Mouse (Mus musculus): ENCODE results near the gene Orc1. TPM values are rescaled to one million over a fixed set of nuclear protein-coding genes. Genes with fewer than 3 reads are reported as not detected.

Orc1 gene
- total RNA-seq (2014; rRNA removed) (0.14 and 0.27 TPM in 2 replicates), polyA plus RNA-seq (2015; fragmentation: Nextera tagmentation; extraction: Ambion mirVana) (0.23 and 0.78 TPM in 2 replicates)

DNA sequence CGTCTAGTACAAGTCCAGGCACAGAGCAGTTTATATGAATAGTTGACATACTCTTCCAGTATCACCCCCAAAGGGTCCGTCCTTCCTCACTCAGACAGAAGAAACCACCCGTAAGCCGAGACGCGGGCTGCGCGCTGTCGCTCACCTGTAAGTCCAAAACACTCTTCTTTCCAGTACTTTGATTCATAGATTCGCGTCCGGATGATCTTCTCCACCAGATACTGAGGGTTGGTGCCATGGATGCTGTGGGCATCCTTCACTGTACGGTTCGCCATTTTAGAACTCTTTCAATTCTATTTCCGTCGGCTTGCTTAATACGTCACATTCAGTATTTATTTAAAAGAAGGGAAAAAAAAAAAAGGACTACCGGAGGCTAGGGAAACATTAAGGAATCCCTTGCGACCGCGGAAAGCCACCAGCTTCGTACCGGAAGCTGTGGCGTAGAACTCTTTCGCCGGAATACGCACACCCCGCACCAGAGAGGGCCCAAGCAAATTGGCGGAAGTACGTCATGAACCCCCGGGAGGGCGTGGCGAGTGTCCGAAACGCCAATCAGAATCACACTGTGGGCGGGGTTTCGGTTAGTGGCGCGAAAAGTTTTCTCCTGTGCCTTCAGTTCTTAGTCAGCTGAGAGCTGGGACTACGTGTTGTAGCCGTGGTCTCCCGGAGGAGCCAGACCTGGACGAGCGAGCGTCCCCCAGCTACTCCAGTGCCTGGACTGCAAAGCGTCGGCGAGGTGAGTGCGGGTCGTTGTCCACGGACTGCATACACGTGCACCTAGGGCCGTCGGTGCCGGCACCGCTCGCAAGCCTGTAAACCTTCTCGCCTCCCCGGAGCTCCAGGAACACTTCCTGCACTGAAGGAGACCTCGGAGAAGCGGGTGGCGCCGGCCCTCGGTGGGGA, at the start of gene Orc1, which contains the start of gene Prpf38a:
Gene Orc1, plus strand, starts transcription at position 584 of the 903 bp plus-strand sequence.
Gene Prpf38a, minus strand, starts transcription at position 497 of the 903 bp plus-strand sequence.
- H3K9me3 ChIP-seq (ENCODE audit: low read length) = no peaks in the 10 kb centered on the region
- peak within 1 kb of the TSS; percentile 67 for H3K9ac ChIP-seq (replicated peaks; ENCODE audit: low read length, poor library complexity, severe bottlenecking)
- under 1% methylated on average over 64 of the region's 64 CpGs for WGBS
- H3K4me2 ChIP-seq (ENCODE audit: low read depth, low read length, poor library complexity, severe bottlenecking) = peak within 1 kb of the TSS; percentile 80
- H3K36me3 ChIP-seq (ENCODE audit: insufficient read depth, low read length) = peaks cover 6% of the 10 kb centered on the region; the same call in 1 of the 2 replicates
- ATAC-seq (ENCODE audit: low FRiP score) = peak; percentile 99
- no peak for TF ChIP-seq CTCF (IDR thresholded peaks at IDR 0.05)
- peak within 1 kb of the TSS; percentile 77 for H3K27ac ChIP-seq (ENCODE audit: low read depth, low read length)
- peak within 1 kb of the TSS; percentile 83 for H3K4me3 ChIP-seq (ENCODE audit: low read depth, low read length)
- H3K27me3 ChIP-seq (ENCODE audit: insufficient read depth, low read length) = no peaks in the 10 kb centered on the region
- peak; percentile 99 for DNase-seq (ENCODE audit: low spot score)
- H3K4me1 ChIP-seq (ENCODE audit: insufficient read depth, low read length) = peaks cover 3% of the 10 kb centered on the region; the same call in 1 of the 2 replicates

GRCm38 (mm10) chr4:108539701-108540100, 39.5 kb upstream of the Orc1 start:
- no peak for TF ChIP-seq CTCF (IDR thresholded peaks at IDR 0.05)
- no peaks in the 10 kb centered on the region for H3K27me3 ChIP-seq (ENCODE audit: insufficient read depth, low read length)

DNA sequence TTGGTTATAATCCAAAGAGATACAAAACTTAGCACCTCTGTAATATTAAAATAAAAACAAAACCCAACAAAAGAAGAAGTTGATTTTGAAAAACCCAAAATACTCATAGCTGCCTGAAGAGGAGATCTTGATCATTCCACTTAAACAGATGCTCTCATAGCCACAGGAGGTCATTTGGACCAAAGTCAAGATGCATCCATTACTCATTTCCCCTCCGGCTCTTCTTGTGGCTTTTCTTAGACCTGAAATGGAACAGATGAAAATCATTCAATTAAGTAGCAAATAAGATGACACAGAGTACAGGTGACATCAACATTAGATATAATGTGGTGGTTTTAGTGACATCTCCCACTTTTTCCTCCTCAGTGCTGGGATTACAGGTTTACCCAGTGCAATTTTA, 14.2 kb upstream of the Orc1 start:
- no peak for TF ChIP-seq CTCF (IDR thresholded peaks at IDR 0.05)
- H3K4me3 ChIP-seq (ENCODE audit: low read depth, low read length) = no peak overlapping the region
- H3K9ac ChIP-seq (replicated peaks; ENCODE audit: low read length, poor library complexity, severe bottlenecking) = no peak overlapping the region
- no peak for ATAC-seq (ENCODE audit: low FRiP score)
- no peaks in the 10 kb centered on the region for H3K27me3 ChIP-seq (ENCODE audit: insufficient read depth, low read length)
- H3K27ac ChIP-seq (ENCODE audit: low read depth, low read length) = no peak overlapping the region
- no peaks in the 10 kb centered on the region for H3K4me1 ChIP-seq (ENCODE audit: insufficient read depth, low read length)
- H3K4me2 ChIP-seq (ENCODE audit: low read depth, low read length, poor library complexity, severe bottlenecking) = no peak overlapping the region
- peaks cover 47% of the 10 kb centered on the region for H3K36me3 ChIP-seq (ENCODE audit: insufficient read depth, low read length)
- DNase-seq (ENCODE audit: low spot score) = no peak
- no peaks in the 10 kb centered on the region for H3K9me3 ChIP-seq (ENCODE audit: low read length)
- 91% methylated on average over 1 of the region's 1 CpGs for WGBS

More at GRCm38 (mm10) chr4:108539701-108540100, 39.5 kb upstream of the Orc1 start:
- Histone ChIP-seq H3K4me2 (ENCODE audit: low read depth, low read length, poor library complexity, severe bottlenecking) (no peak overlapping the region), H3K4me1 (ENCODE audit: insufficient read depth, low read length) (no peaks in the 10 kb centered on the region), H3K4me3 (ENCODE audit: low read depth, low read length) (no peak overlapping the region), H3K36me3 (ENCODE audit: insufficient read depth, low read length) (peaks cover 6% of the 10 kb centered on the region), H3K27ac (ENCODE audit: low read depth, low read length) (no peak overlapping the region), H3K9ac (replicated peaks; ENCODE audit: low read length, poor library complexity, severe bottlenecking) (no peak overlapping the region), H3K9me3 (ENCODE audit: low read length) (no peaks in the 10 kb centered on the region)
- DNase-seq (ENCODE audit: low spot score) (no peak), ATAC-seq (ENCODE audit: low FRiP score) (no peak)
- 96% methylated on average over 2 of the region's 2 CpGs for WGBS

GRCm38 (mm10) chr4:108572644-108573043, 6.6 kb upstream of the Orc1 start:
- H3K9ac ChIP-seq (replicated peaks; ENCODE audit: low read length, poor library complexity, severe bottlenecking) = no peak overlapping the region
- ATAC-seq (ENCODE audit: low FRiP score) = no peak
- peaks cover 35% of the 10 kb centered on the region for H3K36me3 ChIP-seq (ENCODE audit: insufficient read depth, low read length)
- no peaks in the 10 kb centered on the region for H3K9me3 ChIP-seq (ENCODE audit: low read length)
- no peak for DNase-seq (ENCODE audit: low spot score)
- no peak overlapping the region for H3K27ac ChIP-seq (ENCODE audit: low read depth, low read length)
- no peak for TF ChIP-seq CTCF (IDR thresholded peaks at IDR 0.05)
- no peak overlapping the region for H3K4me2 ChIP-seq (ENCODE audit: low read depth, low read length, poor library complexity, severe bottlenecking)
- H3K4me3 ChIP-seq (ENCODE audit: low read depth, low read length) = no peak overlapping the region
- H3K27me3 ChIP-seq (ENCODE audit: insufficient read depth, low read length) = no peaks in the 10 kb centered on the region
- 0 out of 2 replicates have a peak, but pooled peaks cover 3% of the 10 kb centered on the region for H3K4me1 ChIP-seq (ENCODE audit: insufficient read depth, low read length)
- WGBS = 98% methylated on average over 3 of the region's 3 CpGs

DNA sequence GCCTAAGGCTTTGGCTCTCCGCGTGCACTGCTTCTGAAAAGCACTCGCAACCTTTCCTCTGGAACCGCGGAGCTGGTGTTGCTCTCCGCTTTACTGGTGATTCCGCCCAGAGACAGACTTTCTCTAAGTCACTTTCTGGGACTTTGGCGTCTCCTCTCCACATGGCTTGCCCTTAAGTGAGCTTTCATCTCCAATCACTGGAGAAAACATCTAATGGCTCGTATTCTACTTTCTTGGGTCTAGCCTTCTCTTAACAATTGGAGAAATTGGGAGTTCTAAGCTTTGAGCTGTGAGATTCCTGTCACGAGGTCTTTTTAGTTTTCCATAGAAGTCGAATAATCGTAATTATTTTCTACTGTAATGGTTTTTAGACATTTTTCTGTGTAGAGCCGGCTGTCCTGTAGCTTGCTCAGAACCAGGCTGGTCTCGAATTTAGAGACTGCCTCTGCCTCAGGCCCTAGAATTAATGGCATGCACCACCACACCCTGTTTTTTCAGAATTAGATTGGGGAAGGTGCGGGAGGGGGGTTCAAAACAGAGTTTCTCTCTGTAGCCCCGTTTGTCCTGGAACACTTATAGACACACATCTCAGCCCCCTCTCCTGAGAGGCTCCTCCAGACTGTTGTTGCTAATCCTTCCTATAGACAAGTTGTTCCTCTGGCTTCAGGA, 654 bp downstream of the Orc1 start:
- Histone ChIP-seq H3K27ac (ENCODE audit: low read depth, low read length) (no peak overlapping the region), H3K9me3 (ENCODE audit: low read length) (no peaks in the 10 kb centered on the region), H3K9ac (replicated peaks; ENCODE audit: low read length, poor library complexity, severe bottlenecking) (peak overlapping the region; percentile 25; the same call in 1 of the 2 replicates), H3K36me3 (ENCODE audit: insufficient read depth, low read length) (peaks cover 3% of the 10 kb centered on the region; the same call in 1 of the 2 replicates), H3K4me2 (ENCODE audit: low read depth, low read length, poor library complexity, severe bottlenecking) (peak overlapping the region; percentile 80), H3K4me1 (ENCODE audit: insufficient read depth, low read length) (peaks cover 3% of the 10 kb centered on the region; the same call in 1 of the 2 replicates), H3K27me3 (ENCODE audit: insufficient read depth, low read length) (no peaks in the 10 kb centered on the region), H3K4me3 (ENCODE audit: low read depth, low read length) (peak overlapping the region; percentile 83)
- no peak for TF ChIP-seq CTCF (IDR thresholded peaks at IDR 0.05)
- ATAC-seq (ENCODE audit: low FRiP score) (no peak; the same call in 1 of the 2 replicates), DNase-seq (ENCODE audit: low spot score) (no peak)
- 2% methylated on average over 16 of the region's 16 CpGs for WGBS
